Mouse (Mus musculus) c-Kit-negative CD71-positive TER-119-positive erythroid progenitor cells, embryonic 14.5 days (primary cell): ENCODE data around the gene Plk3.
A peak's percentile ranks its signal among the peaks of the same experiment; 100 is the strongest.
"Not testable (repeated sequence)": the region's sequence is repeated elsewhere in the genome, so short reads cannot be mapped to it uniquely, and the experiment has no call there.

Experiments
- DNase-seq: peaks from one replicate; pipeline ENCODE4 v3.0.0-alpha.2; 2013; ENCODE audit warnings: low read depth, low spot score

The Plk3 gene

DNA sequence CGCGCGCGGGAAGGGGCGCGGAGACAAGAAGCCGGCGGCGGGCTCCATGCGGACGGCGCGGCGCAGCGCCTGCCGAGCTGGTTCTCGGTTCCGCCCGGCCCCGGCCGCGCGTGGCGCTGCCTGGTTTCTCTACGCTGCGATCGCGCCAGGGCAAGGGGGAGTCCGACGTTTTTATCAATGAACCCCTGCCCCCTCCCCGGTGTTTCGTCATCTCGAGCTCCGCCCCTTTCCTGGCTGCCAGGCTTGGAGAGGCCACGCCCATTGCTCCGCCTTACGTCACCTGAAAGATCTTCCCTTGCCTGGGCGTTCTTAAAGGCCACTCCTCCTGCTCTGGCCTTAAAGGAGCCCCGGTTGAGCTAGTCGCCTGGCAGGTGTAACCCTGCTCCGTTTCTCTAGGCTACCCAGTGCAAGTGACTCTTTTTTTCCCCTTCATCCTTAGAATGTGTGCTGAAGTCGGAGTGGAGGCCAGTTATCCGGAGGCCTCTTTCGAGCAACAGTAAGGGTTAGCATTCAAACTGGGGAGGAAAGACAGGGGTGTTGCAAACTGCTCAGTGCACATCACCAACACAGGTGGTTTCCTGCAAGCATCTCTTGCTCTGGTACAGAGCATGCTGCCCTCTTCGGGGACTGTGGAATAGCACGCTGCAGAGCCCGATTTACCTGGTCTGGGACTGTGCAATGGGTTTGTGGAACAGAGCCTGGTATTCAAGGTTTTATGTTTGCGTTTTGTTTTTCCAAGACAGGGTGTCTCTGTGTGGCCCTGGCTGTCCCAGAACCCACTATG is at the start of gene Plk3:
Gene Plk3, minus strand, starts transcription at position 147 of the 784 bp plus-strand sequence.
- peak; percentile 92 for DNase-seq

DNA sequence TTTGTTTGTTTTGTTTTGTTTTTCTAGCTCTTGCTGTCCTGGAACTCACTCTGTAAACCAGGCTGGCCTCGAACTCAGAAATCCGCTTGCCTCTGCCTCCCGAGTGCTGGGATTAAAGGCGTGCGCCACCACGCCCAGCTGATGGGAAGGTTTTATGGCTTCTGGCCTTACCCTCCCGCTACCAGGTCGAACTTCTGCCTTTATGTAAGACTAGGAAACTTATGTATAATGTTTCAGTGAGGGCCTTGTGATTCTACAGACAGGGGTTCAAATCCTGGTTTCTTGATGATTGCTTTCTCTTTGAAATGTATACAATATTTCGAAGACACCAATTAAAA is 49.0 kb upstream of the Plk3 start:
- not testable (repeated sequence) for DNase-seq

DNA sequence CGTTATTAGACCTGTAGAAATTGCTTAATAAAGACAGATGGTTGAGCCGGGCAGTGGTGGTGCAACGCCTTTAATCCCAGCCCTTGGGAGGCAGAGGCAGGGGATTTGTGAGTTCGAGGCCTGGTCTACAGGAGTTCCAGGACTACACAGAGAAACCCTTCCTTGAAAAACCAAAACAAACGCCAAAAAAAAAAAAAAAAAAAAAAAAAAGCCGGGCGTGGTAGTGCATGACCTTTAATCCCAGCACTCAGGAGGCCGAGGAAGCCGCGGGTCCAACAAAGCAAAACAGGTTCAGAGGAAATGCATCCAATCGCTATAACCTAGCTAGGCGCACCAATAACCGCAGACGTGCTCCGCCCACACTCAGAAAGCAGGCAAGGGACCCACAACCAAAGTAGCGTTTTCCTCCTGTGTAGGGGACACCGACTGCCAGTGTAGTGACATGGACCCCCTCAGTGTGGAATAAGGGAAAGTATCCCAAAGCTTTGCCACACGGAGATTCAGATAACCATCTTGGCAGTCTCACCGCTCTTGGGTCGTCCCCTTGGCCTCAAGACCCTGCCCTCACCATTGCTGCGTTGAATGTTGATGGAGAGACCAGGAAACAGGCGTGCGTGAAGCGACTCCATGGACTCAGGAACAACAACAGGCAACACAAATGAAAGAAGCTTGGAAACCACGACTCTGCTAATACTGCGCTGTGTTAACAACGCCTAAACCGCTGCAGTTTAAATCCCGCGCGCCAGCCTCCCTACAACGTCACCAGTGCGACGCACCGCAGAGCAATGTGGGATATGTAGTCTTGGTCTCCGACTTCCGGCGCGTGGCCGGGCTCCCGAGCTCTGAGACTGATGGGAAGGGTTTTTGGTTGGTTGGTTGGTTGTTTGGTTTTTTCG is 48.3 kb upstream of the Plk3 start, which contains the start of gene Kif2c:
Gene Kif2c, minus strand, starts transcription at position 777 of the 896 bp plus-strand sequence.
- DNase-seq: peak; percentile 82

DNA sequence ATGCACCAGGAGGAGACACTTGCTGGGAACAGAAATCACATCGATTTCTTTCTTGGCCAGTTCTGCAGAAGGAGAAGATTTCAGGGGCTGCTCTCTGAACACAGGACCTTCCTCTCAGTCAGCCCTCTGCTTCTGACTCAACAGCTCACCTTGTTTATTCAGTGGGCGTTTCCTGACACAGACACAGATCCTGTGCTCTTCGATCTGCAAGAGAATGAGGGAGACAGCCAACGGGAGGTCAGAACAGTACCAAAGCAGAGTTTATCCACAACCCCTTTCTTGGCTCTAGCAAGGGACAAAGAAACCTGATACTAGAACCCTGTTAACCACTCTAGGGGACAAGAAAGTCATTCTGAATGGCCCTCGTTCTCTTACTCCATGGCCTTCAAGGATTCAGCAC is 36.2 kb upstream of the Plk3 start:
- no peak for DNase-seq

- no peak for DNase-seq
These were observed 27.4 kb upstream of the Plk3 start for GRCm38 (mm10) chr4:117161183-117161582.

- DNase-seq: no peak
These were observed 25.9 kb upstream of the Plk3 start for GRCm38 (mm10) chr4:117159666-117160065.

DNA sequence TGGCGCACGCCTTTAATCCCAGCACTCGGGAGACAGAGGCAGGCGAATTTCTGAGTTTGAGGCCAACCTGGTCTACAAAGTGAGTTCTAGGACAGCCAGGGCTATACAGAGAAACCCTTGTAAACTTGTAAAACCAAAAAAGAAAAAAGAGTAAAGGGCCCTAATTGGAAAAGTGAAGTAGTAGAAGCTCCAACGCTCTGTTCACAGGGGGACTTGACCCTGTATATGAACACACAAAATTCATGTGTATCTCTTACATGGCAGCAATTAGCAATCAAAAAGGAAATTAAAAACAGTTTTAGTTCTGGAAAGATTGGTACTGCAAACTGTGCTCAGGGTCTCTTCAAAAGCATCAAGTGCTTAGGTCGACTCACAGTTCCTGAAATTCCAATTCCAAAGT is 22.6 kb upstream of the Plk3 start:
- no peak for DNase-seq

DNA sequence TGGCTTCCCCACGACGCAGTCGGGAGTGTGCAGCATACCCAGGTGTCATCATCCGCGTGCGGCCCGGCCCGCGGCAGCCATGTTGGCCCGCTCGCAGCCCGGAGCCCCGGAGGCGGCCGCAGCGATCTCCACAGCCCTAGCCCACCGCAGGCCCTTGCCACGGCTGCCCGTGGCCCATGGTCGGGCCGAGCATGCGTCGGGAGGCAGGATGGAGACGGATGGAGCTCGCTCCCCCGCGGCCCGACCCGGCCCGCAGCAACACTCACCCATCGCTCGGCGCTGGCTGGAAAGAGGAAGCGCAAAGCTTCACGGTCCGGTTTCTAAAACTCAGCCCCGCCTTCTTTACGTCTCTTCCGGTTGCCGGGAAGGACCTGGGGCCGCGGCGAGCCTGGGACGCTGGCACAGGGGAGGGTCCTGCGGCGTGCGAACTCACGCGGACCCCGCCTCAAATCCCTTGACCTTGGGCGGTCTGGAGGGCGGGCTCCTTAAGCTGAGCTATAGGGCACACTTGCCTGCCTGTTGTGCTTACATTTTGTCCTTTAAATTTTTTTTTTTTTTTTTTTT is 22.1 kb upstream of the Plk3 start, which contains the start of gene Rps8:
Gene Rps8, minus strand, starts transcription at position 452 of the 564 bp plus-strand sequence.
- peak; percentile 68 for DNase-seq

DNA sequence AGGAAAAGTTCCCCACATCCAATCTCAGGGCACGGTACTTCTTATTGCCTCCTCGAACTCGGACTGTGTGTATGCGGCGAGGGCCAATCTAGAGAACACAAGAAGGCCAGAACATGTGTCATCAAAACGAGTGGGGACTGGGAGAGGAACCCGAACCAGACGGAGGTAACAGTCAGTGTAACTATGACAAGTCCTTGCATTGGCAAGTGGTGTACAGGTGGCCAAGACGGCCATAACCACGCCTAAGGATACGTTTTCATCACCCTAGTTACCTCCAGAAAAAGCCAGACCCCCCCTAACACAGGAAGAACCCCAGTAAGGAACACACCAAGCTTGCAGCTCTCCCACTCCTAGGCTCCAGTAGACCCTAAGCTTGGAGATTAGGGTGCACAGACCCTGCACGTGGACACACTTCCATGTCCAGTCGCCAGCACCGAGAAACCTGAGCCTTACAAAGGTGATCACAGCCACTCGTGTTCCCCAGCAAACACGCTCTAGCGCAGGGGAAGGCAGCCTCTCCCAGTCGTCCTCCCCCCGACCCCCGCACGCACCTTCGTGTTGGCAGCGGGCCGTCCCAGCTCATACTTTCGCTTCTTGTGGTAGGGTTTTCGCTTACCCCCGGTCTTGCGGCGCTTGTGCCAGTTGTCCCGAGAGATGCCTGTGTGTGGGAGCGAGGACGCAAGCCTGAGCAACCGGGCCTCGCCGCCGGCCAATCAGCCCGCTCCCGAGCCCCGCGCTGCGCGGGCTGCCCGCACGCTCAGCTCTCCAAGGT is 21.4 kb upstream of the Plk3 start:
- DNase-seq: no peak

GRCm38 (mm10) chr4:117152714-117153113 is 19.0 kb upstream of the Plk3 start:
- DNase-seq: no peak

- no peak for DNase-seq
These were observed 17.7 kb upstream of the Plk3 start for GRCm38 (mm10) chr4:117151416-117151815.

- DNase-seq: no peak
These were observed 16.5 kb upstream of the Plk3 start for GRCm38 (mm10) chr4:117150212-117150733.

DNA sequence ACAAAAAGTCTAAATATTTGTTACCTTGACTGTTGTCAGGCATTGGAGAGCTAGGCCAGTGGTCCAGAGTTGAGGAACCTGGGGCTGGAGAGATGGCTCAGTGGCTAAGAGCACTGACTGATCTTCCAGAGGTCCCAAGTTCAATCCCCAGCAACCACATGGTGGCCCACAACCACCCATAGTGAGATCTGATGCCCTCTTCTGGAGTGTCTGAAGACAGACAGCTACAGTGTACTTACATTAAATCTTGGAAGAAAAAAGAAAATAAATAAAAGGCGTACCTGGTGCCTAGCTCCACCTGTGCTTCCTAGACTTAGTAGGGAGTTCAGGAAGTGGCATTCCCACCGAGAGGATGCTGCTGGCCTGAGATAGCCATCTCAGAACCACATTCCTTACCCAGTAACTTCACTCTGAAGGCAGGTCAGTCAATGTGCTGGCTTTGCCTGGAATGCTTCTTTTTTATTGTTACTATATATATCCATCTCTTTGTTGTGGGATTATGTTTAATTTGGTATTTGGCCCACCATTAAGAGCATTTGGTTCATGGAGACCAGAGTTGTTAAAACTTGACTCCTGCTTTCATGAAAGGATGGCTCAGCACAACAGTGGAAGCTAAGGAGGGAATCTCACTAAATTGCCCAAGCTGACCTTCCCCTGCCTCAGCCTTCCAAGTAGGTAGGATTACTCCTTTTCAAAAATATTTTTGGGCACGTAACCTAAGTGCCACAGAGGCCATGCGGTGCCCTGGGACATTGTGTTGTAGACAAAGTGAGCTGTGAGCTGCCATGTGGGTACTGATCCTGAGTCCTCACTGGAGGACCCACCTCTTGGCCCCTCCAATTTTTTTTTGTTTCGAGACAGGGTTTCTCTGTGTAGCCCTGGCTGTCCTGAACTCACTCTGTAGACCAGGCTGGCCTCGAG is 15.8 kb upstream of the Plk3 start:
- DNase-seq: no peak

DNA sequence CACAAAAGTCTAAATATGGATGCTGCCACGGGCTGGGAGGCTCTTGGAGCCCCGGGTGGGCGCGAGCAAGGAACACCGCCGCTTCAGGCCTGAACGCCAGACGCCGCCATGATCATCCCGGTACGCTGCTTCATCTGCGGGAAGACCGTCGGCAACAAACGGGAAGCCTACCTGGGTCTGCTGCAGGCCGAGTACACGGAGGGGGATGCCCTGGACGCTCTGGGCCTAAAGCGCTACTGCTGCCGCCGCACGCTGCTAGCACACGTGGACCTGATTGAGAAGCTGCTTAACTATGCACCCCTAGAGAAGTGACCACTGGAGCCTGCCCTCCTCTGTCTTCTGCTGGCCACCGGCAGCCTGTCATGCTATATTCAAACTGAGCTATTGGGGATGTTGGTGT is 15.1 kb upstream of the Plk3 start:
- no peak for DNase-seq

- no peak for DNase-seq
These were observed 14.4 kb upstream of the Plk3 start for GRCm38 (mm10) chr4:117148047-117148713.

- DNase-seq: peak; percentile 90
These were observed 12.4 kb upstream of the Plk3 start for GRCm38 (mm10) chr4:117146176-117146575.

DNA sequence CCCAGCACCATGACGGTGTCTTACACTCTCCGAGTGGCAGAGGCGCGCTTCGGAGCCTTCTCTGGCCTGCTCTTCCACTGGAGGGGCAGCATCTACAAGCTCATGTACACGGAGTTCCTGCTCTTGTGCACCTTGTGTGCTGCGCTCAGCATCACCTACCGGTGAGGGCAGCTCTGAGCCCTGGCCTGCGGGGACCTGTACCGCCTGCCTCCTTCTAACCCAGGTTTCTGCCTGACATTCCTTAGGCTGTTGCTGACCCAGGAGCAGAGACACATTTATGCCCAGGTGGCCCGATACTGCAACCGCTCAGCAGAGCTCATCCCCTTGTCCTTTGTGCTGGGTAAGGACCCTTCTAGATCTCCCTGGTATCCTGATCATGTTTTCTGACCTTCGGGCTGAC is 11.5 kb upstream of the Plk3 start:
- DNase-seq: no peak

- no peak for DNase-seq
These were observed 9.3 kb upstream of the Plk3 start for GRCm38 (mm10) chr4:117143023-117143422.

- DNase-seq: no peak
These were observed 6.8 kb upstream of the Plk3 start for GRCm38 (mm10) chr4:117140613-117141012.

- peak; percentile 41 for DNase-seq
These were observed 5.5 kb upstream of the Plk3 start for GRCm38 (mm10) chr4:117139217-117139612.
